Mouse (Mus musculus): ENCODE data around the gene Sptbn4. TPM values are rescaled to one million over a fixed set of nuclear protein-coding genes. Genes with fewer than 3 reads are reported as not detected.

Sptbn4 gene
- polyA plus RNA-seq, 1 experiment from 2014 or later = 4.2 TPM

DNA sequence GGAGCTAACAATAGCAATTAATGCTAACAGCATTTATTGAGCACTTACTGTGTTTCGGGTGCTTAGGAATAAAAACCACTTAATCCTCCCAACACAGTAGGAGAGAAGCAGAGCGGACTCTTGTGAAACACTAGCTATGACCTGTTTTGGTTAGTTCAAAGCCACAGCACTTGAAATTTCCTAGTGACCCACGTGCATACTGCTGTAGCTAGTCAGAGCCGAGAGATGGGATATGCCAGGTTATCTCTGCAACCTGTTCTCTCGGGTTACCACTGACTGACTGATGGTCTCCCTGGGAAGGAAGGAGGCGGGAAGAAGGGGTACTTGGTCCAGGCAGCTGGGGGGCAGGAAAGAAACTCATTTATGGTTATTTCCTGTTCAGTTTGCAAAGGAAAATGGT is 13.0 kb upstream of the Sptbn4 start:
- no peaks in the 10 kb centered on the region for H3K9me3 ChIP-seq (ENCODE audit: control insufficient read depth, low read length)
- no peak overlapping the region for H3K27ac ChIP-seq
- no peak overlapping the region for H3K4me3 ChIP-seq (replicated peaks; ENCODE audit: low read length)
- no peak for DNase-seq (ENCODE audit: low spot score)
- 92% methylated on average over 6 of the region's 6 CpGs for WGBS
- H3K36me3 ChIP-seq (replicated peaks; ENCODE audit: control insufficient read depth, insufficient read depth) = no peaks in the 10 kb centered on the region
- H3K4me1 ChIP-seq (replicated peaks; ENCODE audit: control insufficient read depth, insufficient read depth, low read length) = no peaks in the 10 kb centered on the region
- no peak overlapping the region for H3K9ac ChIP-seq
- ATAC-seq (ENCODE audit: low FRiP score) = no peak
- H3K27me3 ChIP-seq (ENCODE audit: control insufficient read depth, insufficient read depth, low read length) = no peaks in the 10 kb centered on the region
- H3K4me2 ChIP-seq (replicated peaks) = no peak overlapping the region

- Histone ChIP-seq H3K9me3 (ENCODE audit: control insufficient read depth, low read length) (no peaks in the 10 kb centered on the region), H3K4me2 (replicated peaks) (no peak overlapping the region), H3K4me3 (replicated peaks; ENCODE audit: low read length) (no peak overlapping the region), H3K27ac (no peak overlapping the region), H3K27me3 (ENCODE audit: control insufficient read depth, insufficient read depth, low read length) (no peaks in the 10 kb centered on the region), H3K36me3 (replicated peaks; ENCODE audit: control insufficient read depth, insufficient read depth) (no peaks in the 10 kb centered on the region), H3K9ac (no peak overlapping the region), H3K4me1 (replicated peaks; ENCODE audit: control insufficient read depth, insufficient read depth, low read length) (no peaks in the 10 kb centered on the region)
- ATAC-seq (ENCODE audit: low FRiP score) (no peak), DNase-seq (ENCODE audit: low spot score) (no peak)
- WGBS = 89% methylated on average over 5 of the region's 5 CpGs
Measured at GRCm38 (mm10) chr7:27459640-27460039, 12.2 kb upstream of the Sptbn4 start.

- Histone ChIP-seq H3K9me3 (ENCODE audit: control insufficient read depth, low read length) (no peaks in the 10 kb centered on the region), H3K9ac (no peak overlapping the region), H3K27ac (no peak overlapping the region), H3K4me1 (replicated peaks; ENCODE audit: control insufficient read depth, insufficient read depth, low read length) (no peaks in the 10 kb centered on the region), H3K4me2 (replicated peaks) (no peak overlapping the region), H3K4me3 (replicated peaks; ENCODE audit: low read length) (no peak overlapping the region), H3K27me3 (ENCODE audit: control insufficient read depth, insufficient read depth, low read length) (no peaks in the 10 kb centered on the region), H3K36me3 (replicated peaks; ENCODE audit: control insufficient read depth, insufficient read depth) (no peaks in the 10 kb centered on the region)
- DNase-seq (ENCODE audit: low spot score) (no peak), ATAC-seq (ENCODE audit: low FRiP score) (no peak)
- WGBS = 91% methylated on average over 4 of the region's 4 CpGs
Measured at GRCm38 (mm10) chr7:27458614-27459013, 11.1 kb upstream of the Sptbn4 start.

GRCm38 (mm10) chr7:27455273-27455672 is 7.8 kb upstream of the Sptbn4 start:
- ATAC-seq (ENCODE audit: low FRiP score) = no peak
- H3K27ac ChIP-seq = no peak overlapping the region
- 87% methylated on average over 3 of the region's 3 CpGs for WGBS

DNA sequence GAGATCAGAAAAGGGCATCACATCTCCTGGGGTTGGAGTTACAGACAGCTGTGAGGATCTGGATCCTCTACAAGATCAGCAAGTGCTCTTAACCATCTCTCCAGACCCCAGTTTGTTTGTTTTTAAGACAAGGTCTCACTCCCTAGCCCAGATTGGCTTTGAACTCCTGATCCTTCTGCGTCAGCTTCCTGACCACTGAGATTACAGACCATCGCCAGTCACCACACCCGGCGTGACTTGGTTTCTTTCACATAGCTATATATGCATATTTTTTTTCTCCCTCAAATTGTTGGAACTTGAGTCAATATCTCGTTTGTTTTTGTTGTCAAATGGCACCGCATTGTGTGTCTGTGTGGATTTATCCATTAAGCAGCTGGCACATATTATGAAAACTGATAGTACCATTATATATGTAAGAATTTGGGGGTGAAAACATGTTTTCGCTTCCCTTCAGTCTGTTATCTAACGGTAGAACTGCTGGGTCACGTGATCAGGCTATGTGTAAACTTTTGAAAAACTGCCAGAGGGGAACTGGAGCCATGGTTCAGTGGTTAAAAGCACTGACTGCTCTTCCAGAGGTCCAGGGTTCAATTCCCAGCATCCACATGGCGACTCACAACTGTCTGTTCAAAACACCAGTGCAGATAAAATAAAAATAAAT is 7.1 kb upstream of the Sptbn4 start:
- H3K36me3 ChIP-seq (replicated peaks; ENCODE audit: control insufficient read depth, insufficient read depth) = no peaks in the 10 kb centered on the region
- no peak overlapping the region for H3K27ac ChIP-seq
- WGBS = 82% methylated on average over 10 of the region's 10 CpGs
- no peak overlapping the region for H3K4me2 ChIP-seq (replicated peaks)
- ATAC-seq (ENCODE audit: low FRiP score) = no peak
- no peaks in the 10 kb centered on the region for H3K9me3 ChIP-seq (ENCODE audit: control insufficient read depth, low read length)
- no peak for DNase-seq (ENCODE audit: low spot score)
- no peak overlapping the region for H3K4me3 ChIP-seq (replicated peaks; ENCODE audit: low read length)
- H3K4me1 ChIP-seq (replicated peaks; ENCODE audit: control insufficient read depth, insufficient read depth, low read length) = no peaks in the 10 kb centered on the region
- no peak overlapping the region for H3K9ac ChIP-seq
- H3K27me3 ChIP-seq (ENCODE audit: control insufficient read depth, insufficient read depth, low read length) = no peaks in the 10 kb centered on the region

More at GRCm38 (mm10) chr7:27455273-27455672, 7.8 kb upstream of the Sptbn4 start:
- no peak for DNase-seq (ENCODE audit: low spot score)
- Histone ChIP-seq H3K4me3 (replicated peaks; ENCODE audit: low read length) (no peak overlapping the region), H3K27me3 (ENCODE audit: control insufficient read depth, insufficient read depth, low read length) (no peaks in the 10 kb centered on the region), H3K4me2 (replicated peaks) (no peak overlapping the region), H3K36me3 (replicated peaks; ENCODE audit: control insufficient read depth, insufficient read depth) (no peaks in the 10 kb centered on the region), H3K9ac (no peak overlapping the region), H3K9me3 (ENCODE audit: control insufficient read depth, low read length) (no peaks in the 10 kb centered on the region), H3K4me1 (replicated peaks; ENCODE audit: control insufficient read depth, insufficient read depth, low read length) (no peaks in the 10 kb centered on the region)

- Histone ChIP-seq H3K4me1 (replicated peaks; ENCODE audit: control insufficient read depth, insufficient read depth, low read length) (no peaks in the 10 kb centered on the region; the same call in 1 of the 2 replicates), H3K9ac (no peak overlapping the region), H3K27ac (no peak overlapping the region), H3K27me3 (ENCODE audit: control insufficient read depth, insufficient read depth, low read length) (no peaks in the 10 kb centered on the region), H3K4me2 (replicated peaks) (no peak overlapping the region), H3K9me3 (ENCODE audit: control insufficient read depth, low read length) (no peaks in the 10 kb centered on the region), H3K4me3 (replicated peaks; ENCODE audit: low read length) (no peak overlapping the region), H3K36me3 (replicated peaks; ENCODE audit: control insufficient read depth, insufficient read depth) (no peaks in the 10 kb centered on the region)
- no peak for DNase-seq (ENCODE audit: low spot score)
- 55% methylated on average over 13 of the region's 13 CpGs for WGBS
- ATAC-seq (ENCODE audit: low FRiP score) = no peak
Measured at GRCm38 (mm10) chr7:27452206-27452770, 4.8 kb upstream of the Sptbn4 start.

DNA sequence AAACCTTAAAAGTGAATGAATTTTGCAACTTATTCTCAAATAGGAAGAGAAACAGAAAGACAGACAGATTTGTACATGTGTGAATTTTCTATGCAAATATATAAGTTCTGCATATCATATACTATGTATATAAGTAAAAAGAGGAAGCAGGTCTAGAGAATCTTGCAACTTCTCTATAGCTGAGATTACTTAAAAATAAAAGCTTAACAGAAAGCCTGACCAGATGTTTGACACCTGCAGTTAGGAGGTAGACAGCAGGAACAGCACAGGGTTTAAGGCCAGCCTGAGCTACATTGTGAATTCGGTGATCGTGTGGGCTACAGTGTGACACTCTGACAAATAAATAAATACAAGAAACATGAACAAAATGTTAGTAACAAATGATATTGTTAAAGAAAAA is 3.9 kb upstream of the Sptbn4 start:
- Histone ChIP-seq H3K9ac (no peak overlapping the region), H3K27me3 (ENCODE audit: control insufficient read depth, insufficient read depth, low read length) (no peaks in the 10 kb centered on the region), H3K27ac (no peak overlapping the region), H3K4me2 (replicated peaks) (no peak overlapping the region), H3K36me3 (replicated peaks; ENCODE audit: control insufficient read depth, insufficient read depth) (no peaks in the 10 kb centered on the region), H3K4me3 (replicated peaks; ENCODE audit: low read length) (no peak overlapping the region), H3K4me1 (replicated peaks; ENCODE audit: control insufficient read depth, insufficient read depth, low read length) (peaks cover 7% of the 10 kb centered on the region), H3K9me3 (ENCODE audit: control insufficient read depth, low read length) (no peaks in the 10 kb centered on the region)
- WGBS = 95% methylated on average over 2 of the region's 2 CpGs
- DNase-seq (ENCODE audit: low spot score) = no peak
- no peak for ATAC-seq (ENCODE audit: low FRiP score)

GRCm38 (mm10) chr7:27449256-27449862 is 1.9 kb upstream of the Sptbn4 start:
- 59% methylated on average over 10 of the region's 10 CpGs for WGBS

GRCm38 (mm10) chr7:27448421-27449206 is 1.1 kb upstream of the Sptbn4 start:
- DNase-seq (ENCODE audit: low spot score) (no peak), ATAC-seq (ENCODE audit: low FRiP score) (no peak)
- H3K9ac ChIP-seq = peak overlapping the region; percentile 51
- H3K4me2 ChIP-seq (replicated peaks) = peak overlapping the region; percentile 87
- H3K4me3 ChIP-seq (replicated peaks; ENCODE audit: low read length) = peak overlapping the region; percentile 62
- no peaks in the 10 kb centered on the region for H3K9me3 ChIP-seq (ENCODE audit: control insufficient read depth, low read length)
- 64% methylated on average over 15 of the region's 15 CpGs for WGBS
- no peaks in the 10 kb centered on the region for H3K36me3 ChIP-seq (replicated peaks; ENCODE audit: control insufficient read depth, insufficient read depth)
- peaks cover 15% of the 10 kb centered on the region for H3K4me1 ChIP-seq (replicated peaks; ENCODE audit: control insufficient read depth, insufficient read depth, low read length)
- H3K27ac ChIP-seq = no peak overlapping the region
- peaks cover 13% of the 10 kb centered on the region for H3K27me3 ChIP-seq (ENCODE audit: control insufficient read depth, insufficient read depth, low read length)

More at GRCm38 (mm10) chr7:27449256-27449862, 1.9 kb upstream of the Sptbn4 start:
- no peaks in the 10 kb centered on the region for H3K36me3 ChIP-seq (replicated peaks; ENCODE audit: control insufficient read depth, insufficient read depth)
- peak; percentile 64 for DNase-seq (ENCODE audit: low spot score)
- no peak overlapping the region for H3K4me2 ChIP-seq (replicated peaks)
- no peak overlapping the region for H3K9ac ChIP-seq
- peaks cover 12% of the 10 kb centered on the region for H3K27me3 ChIP-seq (ENCODE audit: control insufficient read depth, insufficient read depth, low read length)
- H3K4me3 ChIP-seq (replicated peaks; ENCODE audit: low read length) = no peak overlapping the region
- peaks cover 15% of the 10 kb centered on the region for H3K4me1 ChIP-seq (replicated peaks; ENCODE audit: control insufficient read depth, insufficient read depth, low read length)
- ATAC-seq (ENCODE audit: low FRiP score) = no peak
- H3K9me3 ChIP-seq (ENCODE audit: control insufficient read depth, low read length) = no peaks in the 10 kb centered on the region
- no peak overlapping the region for H3K27ac ChIP-seq
